Mouse (Mus musculus) thymus, adult 18-20 months (tissue): ENCODE measurements around the gene Cyp4f14.
A peak's percentile ranks its signal among the peaks of the same experiment; 100 is the strongest.
"Not testable (repeated sequence)": the region's sequence is repeated elsewhere in the genome, so short reads cannot be mapped to it uniquely, and the experiment has no call there.

ENCODE experiments used
- DNase-seq, 2 experiments: peaks; one replicate each; pipeline ENCODE4 v3.0.0; 2022; ENCODE audit warnings: mixed read lengths in 2 of 2

Cyp4f14 gene

GRCm38 (mm10) chr17:32891239-32892180 is 25.6 kb downstream of the Cyp4f14 start, which contains the start of gene Zfp870:
Gene Zfp870, minus strand, starts transcription at chr17:32891642.
- DNase-seq, result peak; percentile 71 to 78

- no peak for DNase-seq
Observed at GRCm38 (mm10) chr17:32890852-32891238, 26.3 kb downstream of the Cyp4f14 start.

- DNase-seq, result no peak
Observed at GRCm38 (mm10) chr17:32889611-32890010, 27.5 kb downstream of the Cyp4f14 start.

- DNase-seq, result no peak
Observed at GRCm38 (mm10) chr17:32880320-32881218, 36.6 kb downstream of the Cyp4f14 start.

GRCm38 (mm10) chr17:32878773-32879172 is 38.4 kb downstream of the Cyp4f14 start:
- DNase-seq, result no peak

GRCm38 (mm10) chr17:32877471-32878171 is 39.5 kb downstream of the Cyp4f14 start:
- no peak for DNase-seq

GRCm38 (mm10) chr17:32872696-32873095 is 44.4 kb downstream of the Cyp4f14 start:
- no peak for DNase-seq

- DNase-seq, result no peak
Observed at GRCm38 (mm10) chr17:32872091-32872490, 45.1 kb downstream of the Cyp4f14 start.

GRCm38 (mm10) chr17:32871483-32871882 is 45.7 kb downstream of the Cyp4f14 start:
- DNase-seq, result no peak

- DNase-seq, result not testable (repeated sequence)
Observed at GRCm38 (mm10) chr17:32867266-32867665, 49.9 kb downstream of the Cyp4f14 start.

GRCm38 (mm10) chr17:32856713-32857112 is 60.4 kb downstream of the Cyp4f14 start:
- not testable (repeated sequence) for DNase-seq
